Mouse (Mus musculus): Measurements from ENCODE around the gene Ddx52. TPM values are rescaled to one million over a fixed set of nuclear protein-coding genes. Genes with fewer than 3 reads are reported as not detected.
A peak's percentile ranks its signal among the peaks of the same experiment; 100 is the strongest.

Ddx52 gene
- total RNA-seq, 2 experiments from 2014 or later, result 10.2 to 10.3 TPM

DNA sequence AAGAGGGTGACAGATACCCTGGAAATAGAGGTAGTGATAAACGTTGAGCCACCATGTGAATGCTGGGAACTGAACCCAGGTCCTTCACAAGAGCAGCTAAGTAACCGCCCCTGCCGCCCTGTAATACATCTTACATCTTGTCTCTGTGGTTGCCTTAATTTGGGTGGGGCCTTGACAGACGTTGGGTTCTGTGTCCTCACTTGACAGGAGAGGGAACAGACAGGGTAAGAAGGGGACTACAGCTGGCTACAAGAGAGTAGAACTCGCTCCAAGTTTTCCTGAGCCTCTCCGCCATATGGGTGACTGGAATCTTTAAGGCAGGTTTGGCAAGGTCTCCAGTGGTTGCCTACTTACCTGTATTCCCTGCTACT is 26.3 kb downstream of the Ddx52 start:
- DNase-seq, result no peak

- no peak for DNase-seq
Observed at GRCm38 (mm10) chr11:83969040-83969439, 27.2 kb downstream of the Ddx52 start.

DNA sequence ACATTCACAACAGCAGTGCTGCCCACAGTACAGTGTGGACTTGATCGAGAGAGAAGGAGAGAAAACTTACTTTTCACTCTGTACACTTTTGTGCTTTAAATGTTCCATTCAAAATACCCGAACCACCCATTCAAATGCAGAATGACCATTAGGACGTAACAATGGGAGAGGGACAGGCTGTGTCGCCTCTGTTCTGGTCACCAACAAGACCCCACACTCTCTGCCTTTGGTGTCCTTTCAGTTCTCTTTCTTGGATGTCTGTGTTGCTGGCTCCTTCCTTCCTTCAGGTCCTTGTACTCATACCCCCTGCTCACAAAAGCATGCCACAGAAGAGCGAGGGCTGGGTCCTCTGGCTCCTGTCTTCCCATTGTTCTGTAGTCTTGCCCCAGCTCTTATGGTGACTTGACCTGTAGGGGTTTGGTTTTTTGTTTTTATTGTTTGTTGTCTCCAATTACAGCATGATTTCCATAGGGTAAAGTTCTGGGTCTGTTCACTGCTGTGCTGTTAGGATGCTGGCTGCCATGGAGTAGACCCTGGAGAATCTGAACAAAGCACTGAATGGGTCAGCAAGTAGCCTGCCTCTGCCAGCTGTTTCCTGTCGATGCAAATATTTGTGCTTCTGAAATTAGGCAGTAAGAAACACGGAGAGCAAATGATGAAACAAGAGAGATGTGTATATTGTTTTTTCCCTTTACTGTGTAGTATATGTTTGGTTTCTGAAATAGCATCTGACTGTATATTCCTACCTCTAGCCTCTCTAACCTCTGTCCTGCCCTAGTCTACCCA is 32.9 kb downstream of the Ddx52 start:
- DNase-seq, result no peak

- DNase-seq, result no peak
Observed at GRCm38 (mm10) chr11:83975488-83975887, 33.6 kb downstream of the Ddx52 start.

DNA sequence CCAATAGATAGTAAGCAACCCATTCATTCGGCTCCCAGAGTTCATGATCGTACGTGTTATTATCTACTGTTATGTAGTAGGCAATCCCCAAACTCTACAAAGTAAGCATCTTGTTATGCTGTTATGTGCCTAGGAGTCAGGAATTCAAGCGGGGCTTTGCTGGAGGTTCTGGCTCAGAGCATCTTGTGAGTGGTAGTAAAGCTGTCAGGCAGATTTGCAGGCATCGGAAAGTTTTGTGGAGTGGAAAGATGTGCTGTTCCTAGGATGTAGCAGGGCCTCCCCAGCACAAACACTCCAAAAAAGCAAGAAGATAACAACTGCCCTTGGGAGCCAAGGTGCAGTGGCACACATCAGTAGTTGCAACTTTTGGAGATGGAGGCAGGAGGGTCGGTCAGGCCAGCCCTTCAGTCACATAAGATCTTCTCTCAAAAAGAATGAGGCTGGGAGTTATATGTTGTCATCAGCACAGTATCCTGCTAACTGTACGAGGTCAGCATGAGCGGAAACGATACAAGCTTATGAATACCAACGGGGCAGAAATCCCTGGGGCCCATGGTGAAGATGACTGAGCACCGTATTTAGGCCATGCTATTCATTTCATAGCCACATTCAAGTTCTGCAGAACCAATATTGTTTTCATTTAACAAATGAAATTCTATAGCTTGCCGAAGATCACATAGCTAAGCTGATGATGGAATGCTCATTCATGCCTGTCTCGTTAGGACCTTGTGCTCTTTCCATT is 34.5 kb downstream of the Ddx52 start:
- DNase-seq, result no peak

GRCm38 (mm10) chr11:83977810-83978209 is 35.9 kb downstream of the Ddx52 start:
- no peak for DNase-seq

- no peak for DNase-seq
Observed at GRCm38 (mm10) chr11:83979992-83980391, 38.1 kb downstream of the Ddx52 start.

- DNase-seq, result no peak
Observed at GRCm38 (mm10) chr11:83981338-83981737, 39.5 kb downstream of the Ddx52 start.

GRCm38 (mm10) chr11:83991701-83992100 is 49.8 kb downstream of the Ddx52 start:
- no peak for DNase-seq

- DNase-seq, result peak; percentile 51 to 54
Observed at GRCm38 (mm10) chr11:83993428-83993827, 51.6 kb downstream of the Ddx52 start.

- no peak for DNase-seq
Observed at GRCm38 (mm10) chr11:83994481-83994880, 52.6 kb downstream of the Ddx52 start.

GRCm38 (mm10) chr11:83995535-83995950 is 53.7 kb downstream of the Ddx52 start:
- no peak for DNase-seq

DNA sequence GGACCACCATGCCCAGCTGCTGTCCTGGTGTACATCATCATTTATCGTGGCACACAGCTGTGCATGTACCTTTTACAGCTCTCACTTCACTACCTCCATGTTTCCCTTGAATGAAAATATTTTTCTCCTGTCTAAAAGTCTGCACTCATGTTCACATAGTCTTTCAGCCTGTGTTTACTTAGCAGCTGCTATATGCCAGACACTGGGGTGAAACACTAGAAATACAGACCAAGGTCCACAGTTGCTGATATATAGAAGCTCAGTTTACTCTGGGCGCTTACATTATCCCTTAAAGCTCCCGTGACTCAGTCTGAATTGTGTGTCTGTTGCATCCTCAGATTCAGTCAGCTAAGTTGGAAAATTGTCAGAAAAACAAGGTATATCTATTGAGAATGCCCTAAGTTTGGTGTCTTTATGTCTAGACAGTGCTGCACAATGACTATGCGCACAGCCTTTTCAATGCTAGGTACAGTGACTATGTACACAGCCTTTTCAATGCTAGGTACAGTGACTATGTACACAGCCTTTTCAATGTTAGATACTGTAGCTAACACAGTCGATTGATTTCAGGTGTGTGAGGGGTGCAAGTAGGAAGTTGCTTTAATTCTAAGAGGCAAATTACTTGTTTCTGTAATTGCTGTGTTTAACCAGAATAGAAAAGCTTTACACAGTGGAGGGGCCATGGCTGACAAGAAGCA is 55.5 kb downstream of the Ddx52 start:
- no peak for DNase-seq

- DNase-seq, result no peak
Observed at GRCm38 (mm10) chr11:83998993-83999392, 57.1 kb downstream of the Ddx52 start.

- no peak for DNase-seq
Observed at GRCm38 (mm10) chr11:83999411-83999915, 57.6 kb downstream of the Ddx52 start.

- DNase-seq, result no peak
Observed at GRCm38 (mm10) chr11:84001257-84001656, 59.4 kb downstream of the Ddx52 start.

- no peak for DNase-seq
Observed at GRCm38 (mm10) chr11:84003986-84004385, 62.1 kb downstream of the Ddx52 start.

DNA sequence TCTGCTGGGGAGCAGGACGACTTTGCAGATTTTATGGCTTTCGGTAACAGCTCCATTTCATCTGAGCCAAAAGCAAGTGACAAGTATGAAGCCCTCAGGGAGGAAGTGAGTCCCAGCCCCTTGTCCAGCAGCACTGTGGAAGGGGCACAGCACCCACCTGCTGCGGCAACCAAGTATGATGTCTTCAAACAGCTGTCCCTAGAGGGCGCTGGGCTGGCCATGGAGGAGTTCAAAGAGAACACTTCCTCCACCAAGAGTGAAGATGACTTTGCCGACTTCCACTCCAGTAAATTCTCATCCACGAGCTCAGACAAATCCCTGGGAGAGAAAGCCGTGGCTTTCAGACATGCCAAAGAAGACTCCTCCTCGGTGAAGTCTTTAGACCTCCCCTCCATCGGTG is 67.1 kb downstream of the Ddx52 start:
- no peak for DNase-seq

DNA sequence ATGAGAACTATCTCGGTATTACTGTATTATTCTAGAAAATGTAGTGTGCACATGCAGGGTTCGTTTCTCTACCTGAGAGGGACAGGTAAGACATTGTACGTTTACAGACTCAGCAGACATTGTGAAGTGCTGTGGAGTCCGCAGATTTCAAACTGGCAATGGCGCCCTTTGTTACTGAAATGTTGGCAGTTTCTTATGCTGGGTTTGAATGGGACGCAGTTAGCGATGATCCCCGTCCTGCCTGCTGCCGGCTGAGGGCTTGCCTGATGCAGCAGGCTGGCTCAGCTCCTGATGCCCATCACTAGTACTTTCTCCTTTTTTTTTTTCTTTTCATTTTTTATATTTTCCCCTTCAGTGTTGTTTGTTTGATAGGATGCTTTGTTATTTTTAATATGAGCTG is 68.5 kb downstream of the Ddx52 start:
- DNase-seq, result no peak

GRCm38 (mm10) chr11:84011050-84011449 is 69.2 kb downstream of the Ddx52 start:
- DNase-seq, result no peak

DNA sequence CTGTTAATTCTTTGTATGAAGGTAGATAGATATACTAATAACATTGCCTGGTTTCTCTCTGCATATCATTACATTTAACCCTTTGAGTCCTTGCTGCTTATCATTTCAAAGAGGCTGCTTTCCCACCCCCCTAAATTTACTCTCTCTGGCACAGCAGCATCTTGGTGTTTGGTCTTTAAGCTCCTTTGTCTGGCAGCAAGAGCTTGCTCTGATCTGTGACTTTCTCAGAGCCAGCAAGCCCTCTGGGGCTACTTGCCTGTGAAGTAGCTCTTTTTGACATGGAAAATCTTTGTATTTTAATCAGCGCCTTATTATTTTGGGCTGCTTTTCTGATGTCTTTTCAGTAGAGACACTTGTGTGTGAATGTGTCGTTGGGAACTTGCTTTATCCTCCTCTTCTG is 69.7 kb downstream of the Ddx52 start:
- no peak for DNase-seq
